Mouse (Mus musculus): ENCODE measurements around the gene Serpinb6b.

- TF ChIP-seq CTCF (IDR thresholded peaks at IDR 0.05; ENCODE audit: borderline replicate concordance, extremely low read depth, insufficient read depth, insufficient read length): no peak
- TF ChIP-seq POLR2A (IDR thresholded peaks at IDR 0.05; ENCODE audit: borderline replicate concordance, extremely low read depth, insufficient read depth, insufficient read length, poor library complexity, severe bottlenecking): no peak
Measured at GRCm38 (mm10) chr13:32934706-32935381, 30.2 kb upstream of the Serpinb6b start.

Data from brain, embryonic 14.5 days (tissue).